Mouse (Mus musculus) hindbrain, postnatal 0 days (tissue): ENCODE measurements around the gene Aldh1b1. TPM values are rescaled to one million over a fixed set of nuclear protein-coding genes. Genes with fewer than 3 reads are reported as not detected.

Experiments
- ATAC-seq: fragments of 200-750 bp; cut with Nextera tagmentation; 2 replicates; pipeline ENCODE4 v1.8.0; 2017; ENCODE audit warnings: mild to moderate bottlenecking, moderate TSS enrichment, moderate library complexity
- DNase-seq: peaks from one replicate; pipeline ENCODE4 v3.0.0-alpha.2; 2015; ENCODE audit warnings: low spot score
- H3K27ac ChIP-seq: fragments of 300-500 bp; sonication (generic); 2 replicates; pipeline ENCODE4 v1.5.1; 2014; ENCODE audit warnings: mild to moderate bottlenecking
- H3K27me3 ChIP-seq: fragments of 300-500 bp; sonication (generic); 2 replicates; pipeline ENCODE4 v1.6.1; 2014; ENCODE audit warnings: low read length, mixed read lengths; ENCODE audit not compliant: insufficient read depth
- H3K36me3 ChIP-seq: fragments of 300-500 bp; sonication (generic); 2 replicates; pipeline ENCODE4 v1.6.1; 2014; ENCODE audit warnings: low read length, mixed read lengths; ENCODE audit not compliant: insufficient read depth
- H3K4me1 ChIP-seq: fragments of 300-500 bp; sonication (generic); 2 replicates; pipeline ENCODE4 v1.6.1; 2014; ENCODE audit warnings: antibody characterized with exemption, low read length, mixed read lengths; ENCODE audit not compliant: insufficient read depth
- H3K4me2 ChIP-seq: fragments of 300-500 bp; sonication (generic); 2 replicates; pipeline ENCODE4 v1.6.1; 2014; ENCODE audit warnings: low read depth, mild to moderate bottlenecking, low read length, moderate library complexity, mixed read lengths
- H3K4me3 ChIP-seq: fragments of 300-500 bp; sonication (generic); 2 replicates; pipeline ENCODE4 v1.5.1; 2014; ENCODE audit warnings: low read length
- H3K9ac ChIP-seq: fragments of 300-500 bp; sonication (generic); replicated peaks from 2 replicates; pipeline ENCODE4 v1.6.1; 2014; ENCODE audit warnings: mild to moderate bottlenecking, low read length, moderate library complexity, mixed read lengths
- H3K9me3 ChIP-seq: fragments of 300-500 bp; sonication (generic); 2 replicates; pipeline ENCODE4 v1.6.1; 2016; ENCODE audit warnings: low read length, mixed read lengths
- CTCF ChIP-seq: IDR thresholded peaks from 2 replicates; pipeline ENCODE4 v1.5.1; 2016; ENCODE audit warnings: antibody characterized with exemption, control low read depth, low read depth
- WGBS: fragments of 180-500 bp; shearing (Covaris S2); extraction: QIAGEN DNeasy Blood & Tissue Kit; methylation state at CpG from one replicate; pipeline ENCODE4 v1.1.7; 2014; 5-methylcytosine and 5-hydroxymethylcytosine counted together
- polyA plus RNA-seq: library from polyadenylated mRNA; unstranded; fragments of >200 nt; fragmentation: Nextera tagmentation; extraction: Ambion mirVana; gene quantifications from 2 replicates; pipeline ENCODE4 v1.2.1, GENCODE M21; 2015
- total RNA-seq: library from RNA; depleted of rRNA; stranded (reverse); fragments of >200 nt; gene quantifications from 2 replicates; pipeline ENCODE4 v1.2.3, GENCODE M21; 2014

The Aldh1b1 gene
- total and polyA plus RNA-seq, 2 experiments from 2014 or later = 18.8 to 24.4 TPM

DNA sequence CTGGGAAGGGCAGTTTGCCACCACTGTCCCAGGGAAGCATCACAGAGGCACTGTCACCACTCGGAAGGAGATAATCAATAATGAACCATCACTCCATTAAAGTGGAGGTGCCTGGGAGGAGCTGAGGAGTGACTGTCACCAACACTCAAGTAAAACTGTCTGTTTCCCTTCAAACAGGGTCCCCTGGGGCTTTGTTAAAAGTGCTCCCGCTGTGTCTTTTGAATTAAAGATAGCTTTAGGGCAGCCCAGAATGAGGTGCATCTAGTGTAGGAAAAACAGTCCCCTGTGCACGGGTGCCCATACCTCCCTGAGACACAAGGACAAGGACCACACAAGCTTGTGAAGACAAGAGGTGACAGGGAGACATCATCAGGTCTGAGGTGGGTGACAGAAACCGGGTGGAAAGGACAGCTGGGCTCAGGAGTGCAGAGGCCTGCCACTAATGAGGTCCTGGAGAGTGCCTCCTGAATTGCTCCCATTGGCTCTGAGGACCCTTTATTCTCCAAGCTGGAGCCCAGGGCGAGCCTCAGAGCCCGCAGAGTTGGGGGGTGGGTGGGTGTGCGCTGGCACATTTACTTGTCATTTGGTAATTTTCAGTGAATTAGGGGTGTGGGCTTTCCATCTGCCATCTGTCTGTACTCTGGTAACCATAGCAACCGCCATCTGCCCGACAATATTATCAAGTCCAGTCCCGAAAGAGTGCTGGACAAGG, 25.4 kb downstream of the Aldh1b1 start:
- peak overlapping the region; percentile 59; the same call in 1 of the 2 replicates for H3K27ac ChIP-seq
- H3K36me3 ChIP-seq = no peaks in the 10 kb centered on the region
- no peaks in the 10 kb centered on the region for H3K9me3 ChIP-seq
- peak overlapping the region; percentile 37; the same call in 1 of the 2 replicates for H3K9ac ChIP-seq
- peak overlapping the region; percentile 51 for H3K4me2 ChIP-seq
- peak overlapping the region; percentile 43; the same call in 1 of the 2 replicates for H3K4me3 ChIP-seq
- no peak for TF ChIP-seq CTCF
- H3K27me3 ChIP-seq = 0 out of 2 replicates have a peak, but pooled peaks cover 11% of the 10 kb centered on the region
- H3K4me1 ChIP-seq = peaks cover 13% of the 10 kb centered on the region
- ATAC-seq = peak; percentile 42
- DNase-seq = peak; percentile 84
- WGBS = 7% methylated on average over 10 of the region's 10 CpGs

DNA sequence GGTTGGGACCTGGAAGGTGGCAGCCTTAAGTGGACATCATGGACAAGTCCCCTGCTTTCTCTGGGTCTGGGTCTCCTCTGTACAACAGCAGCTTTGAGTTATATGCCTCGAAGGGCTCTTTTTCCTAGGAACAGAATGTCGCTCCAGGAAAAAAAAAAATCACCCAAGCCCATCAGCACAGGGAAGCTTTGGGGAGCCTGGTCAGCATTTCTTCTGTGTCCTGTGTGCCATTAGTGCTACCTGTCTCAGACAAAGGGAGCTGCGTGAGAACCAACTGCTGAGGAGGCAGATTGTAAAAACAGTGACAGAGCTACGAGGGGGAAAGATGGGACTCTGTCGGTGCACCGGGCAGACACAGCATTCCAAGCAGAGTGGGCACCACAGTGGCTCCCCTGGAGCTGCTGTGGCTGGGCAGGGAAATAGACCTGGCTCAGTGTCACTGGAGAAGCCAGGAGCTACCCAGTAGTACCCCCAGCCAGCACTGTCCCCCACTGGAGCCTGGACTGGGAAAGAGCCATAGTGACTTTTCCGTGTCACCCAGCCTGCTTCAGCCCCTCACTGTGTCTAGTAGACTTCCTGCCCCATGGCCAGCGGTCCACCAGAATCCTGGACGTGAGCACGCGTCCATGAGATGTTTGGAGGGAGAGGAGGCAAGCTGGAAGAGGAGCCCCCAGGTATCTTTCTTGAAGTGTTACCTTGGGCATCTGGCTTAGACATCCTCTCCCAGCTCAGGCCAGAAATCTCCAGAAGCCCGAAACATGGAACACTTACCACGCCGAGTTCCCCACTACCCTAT, 26.1 kb downstream of the Aldh1b1 start:
- H3K27me3 ChIP-seq = 0 out of 2 replicates have a peak, but pooled peaks cover 11% of the 10 kb centered on the region
- ATAC-seq = no peak
- peak overlapping the region; percentile 51 for H3K4me2 ChIP-seq
- H3K36me3 ChIP-seq = no peaks in the 10 kb centered on the region
- no peaks in the 10 kb centered on the region for H3K9me3 ChIP-seq
- peaks cover 13% of the 10 kb centered on the region for H3K4me1 ChIP-seq
- peak; percentile 36 for DNase-seq
- TF ChIP-seq CTCF = no peak
- H3K9ac ChIP-seq = peak overlapping the region; percentile 37; the same call in 1 of the 2 replicates
- peak overlapping the region; percentile 43 for H3K4me3 ChIP-seq
- peak overlapping the region; percentile 59 for H3K27ac ChIP-seq
- 25% methylated on average over 14 of the region's 14 CpGs for WGBS

DNA sequence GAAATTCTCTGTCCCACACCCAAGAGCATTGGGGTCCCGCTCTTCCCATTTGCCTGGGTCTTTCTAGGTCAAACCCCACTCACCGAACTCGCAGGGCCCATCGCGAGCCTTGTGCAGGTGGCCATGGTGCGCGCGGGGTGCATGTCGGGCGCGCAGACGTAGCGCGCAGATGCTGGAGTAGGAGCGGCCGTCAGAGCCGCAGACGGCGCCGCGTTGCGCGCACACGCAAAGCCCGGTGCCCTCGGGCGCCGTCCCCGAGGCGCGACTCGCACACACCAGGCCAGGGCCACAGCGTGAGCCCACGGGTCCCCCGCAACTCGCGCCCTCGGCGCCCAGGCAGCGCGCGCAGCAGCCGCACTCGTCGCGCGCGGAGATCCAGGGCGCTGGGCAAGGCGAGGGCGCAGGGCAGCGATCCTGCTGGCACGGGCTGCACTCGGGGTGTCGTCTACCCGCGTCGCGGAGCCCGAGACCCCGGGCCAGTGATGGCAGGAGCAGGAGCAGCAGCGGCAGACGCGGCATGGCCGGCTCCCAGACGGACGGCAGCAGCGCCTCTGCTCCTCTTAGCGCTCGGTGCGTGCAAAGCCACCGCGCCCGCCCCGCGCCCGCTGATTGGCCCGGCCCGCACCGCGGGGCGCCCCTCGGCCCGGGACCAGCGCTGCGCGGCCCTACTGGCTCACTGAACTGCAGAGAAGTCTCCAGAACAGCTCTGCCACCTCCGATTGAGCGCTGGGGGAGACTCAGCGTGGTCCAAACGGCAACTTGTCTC, 27.6 kb downstream of the Aldh1b1 start, which contains the start of gene Igfbpl1:
TSS of gene Igfbpl1 (minus strand) at position 649 of the 766 bp plus-strand sequence.
- no peaks in the 10 kb centered on the region for H3K36me3 ChIP-seq
- H3K4me1 ChIP-seq = peaks cover 18% of the 10 kb centered on the region
- WGBS = under 1% methylated on average over 72 of the region's 91 CpGs
- H3K4me2 ChIP-seq = peak within 1 kb of the TSS; percentile 51
- H3K4me3 ChIP-seq = peak within 1 kb of the TSS; percentile 43
- H3K9me3 ChIP-seq = no peaks in the 10 kb centered on the region
- TF ChIP-seq CTCF = no peak
- H3K27ac ChIP-seq = peak within 1 kb of the TSS; percentile 52
- ATAC-seq (peak; percentile 28; the same call in 1 of the 2 replicates), DNase-seq (peak; percentile 73)
- 0 out of 2 replicates have a peak, but pooled peaks cover 11% of the 10 kb centered on the region for H3K27me3 ChIP-seq
- peak within 1 kb of the TSS; percentile 34 for H3K9ac ChIP-seq

DNA sequence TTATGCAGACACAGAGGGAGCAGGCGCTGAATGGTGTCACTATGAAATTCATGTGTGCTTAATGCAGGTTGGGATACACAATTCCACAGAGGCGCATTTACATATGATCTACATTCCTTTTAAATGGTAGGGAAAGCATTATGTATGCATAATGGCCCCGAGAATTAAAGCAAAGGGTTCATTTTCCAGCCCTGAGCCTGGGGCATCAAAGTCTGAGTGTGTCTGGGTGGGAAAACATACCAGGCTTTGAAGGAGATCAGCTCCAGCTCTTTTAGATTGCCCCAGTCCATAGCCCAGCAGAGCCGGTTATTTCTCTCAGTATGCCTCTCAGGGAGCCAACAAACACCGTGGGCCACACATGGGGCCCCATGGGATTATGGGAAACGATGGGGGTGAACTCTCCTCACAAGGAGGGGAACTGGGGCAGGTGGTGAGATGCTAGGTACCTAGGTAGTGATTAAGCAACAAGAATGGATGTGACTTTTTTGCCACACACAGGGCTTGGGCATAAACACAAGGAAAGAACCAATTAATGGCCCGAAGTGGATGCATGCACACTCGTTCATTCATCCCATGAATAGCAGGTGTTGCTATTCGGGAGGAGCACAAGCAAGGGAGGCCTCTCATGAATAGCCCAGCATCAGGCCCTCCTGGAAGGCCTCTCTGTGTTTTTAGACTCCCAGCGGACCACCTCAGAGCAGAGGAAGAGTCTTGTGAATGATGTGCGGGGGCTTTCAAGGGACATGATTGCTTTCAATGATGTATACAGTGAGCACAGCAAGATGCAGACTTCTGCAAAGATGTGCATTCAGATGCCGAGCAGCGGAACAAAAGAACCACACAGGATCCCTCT, 31.3 kb downstream of the Aldh1b1 start:
- Histone ChIP-seq H3K36me3 (no peaks in the 10 kb centered on the region), H3K27ac (no peak overlapping the region), H3K4me3 (no peak overlapping the region), H3K4me1 (peaks cover 9% of the 10 kb centered on the region; the same call in 1 of the 2 replicates), H3K27me3 (0 out of 2 replicates have a peak, but pooled peaks cover 11% of the 10 kb centered on the region), H3K9me3 (no peaks in the 10 kb centered on the region), H3K4me2 (no peak overlapping the region), H3K9ac (no peak overlapping the region)
- ATAC-seq = no peak
- WGBS = 21% methylated on average over 13 of the region's 13 CpGs
- no peak for DNase-seq
- TF ChIP-seq CTCF = no peak

DNA sequence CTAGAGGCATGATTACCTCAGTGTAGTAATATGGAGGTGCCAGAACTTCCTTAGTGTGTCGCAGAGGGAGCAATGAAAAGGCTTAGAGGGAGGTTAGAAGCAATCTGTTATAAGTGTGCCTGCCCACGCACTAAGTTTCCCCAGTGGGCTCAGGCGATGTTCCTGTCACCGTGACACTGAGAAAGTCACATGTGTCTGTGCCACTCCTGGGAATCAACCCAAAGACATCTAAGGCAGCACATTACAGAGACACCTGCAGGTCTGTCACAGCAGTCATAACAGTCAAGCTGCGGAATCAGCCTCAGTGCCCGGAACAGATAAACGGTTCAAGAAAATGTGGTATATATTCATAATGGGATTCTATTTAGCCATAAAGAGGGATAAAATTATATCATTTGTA, 33.2 kb downstream of the Aldh1b1 start:
- 69% methylated on average over 7 of the region's 7 CpGs for WGBS

More for the DNA sequence above, 33.2 kb downstream of the Aldh1b1 start:
- no peak for TF ChIP-seq CTCF
- Histone ChIP-seq H3K4me3 (no peak overlapping the region), H3K27me3 (0 out of 2 replicates have a peak, but pooled peaks cover 8% of the 10 kb centered on the region), H3K4me2 (no peak overlapping the region), H3K36me3 (no peaks in the 10 kb centered on the region), H3K9ac (no peak overlapping the region), H3K9me3 (no peaks in the 10 kb centered on the region), H3K27ac (no peak overlapping the region), H3K4me1 (peaks cover 9% of the 10 kb centered on the region; the same call in 1 of the 2 replicates)
- no peak for DNase-seq
- no peak for ATAC-seq
